Comparison of ENCODE assay signal across 9 mouse cellular contexts in the genomic region with DNA sequence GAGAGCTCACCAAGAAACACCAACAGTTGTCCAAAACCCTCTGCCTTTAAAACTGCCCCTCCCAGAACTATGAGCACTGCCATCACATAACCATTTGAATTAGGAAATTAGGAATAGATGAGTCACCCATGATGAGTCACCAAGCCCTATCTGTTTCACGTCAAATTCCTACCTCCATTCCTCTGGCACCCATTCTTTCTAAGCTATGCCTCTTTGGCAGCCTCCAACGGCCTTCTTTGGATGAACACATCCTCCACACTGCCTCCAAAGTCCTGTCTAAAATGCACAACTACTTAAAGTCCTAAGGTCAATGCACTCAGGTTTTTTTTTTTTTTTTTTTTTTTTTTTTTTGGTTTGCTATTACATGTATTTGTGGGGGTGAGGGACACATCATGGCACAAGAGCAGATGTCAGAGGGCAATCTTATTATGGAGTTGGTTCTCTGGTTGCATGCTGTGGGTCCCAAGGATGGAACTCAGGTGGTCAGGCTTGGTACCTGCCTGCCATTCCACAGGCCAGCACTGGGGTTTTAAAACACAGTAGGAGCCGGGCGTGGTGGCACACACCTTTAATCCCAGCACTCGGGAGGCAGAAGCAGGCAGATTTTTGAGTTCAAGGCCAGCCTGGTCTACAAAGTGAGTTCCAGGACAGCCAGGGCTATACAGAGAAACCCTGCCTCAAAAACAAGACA. TPM values are rescaled to one million over a fixed set of nuclear protein-coding genes. Genes with fewer than 3 reads are reported as not detected.
A peak's percentile ranks its signal among the peaks of the same experiment; 100 is the strongest.
DNase-seq lines count a peak whose midpoint lies in the region; ATAC-seq and TF ChIP-seq lines count a peak whose summit lies in the region.
"Had no signal": no experiment of that assay in that cellular context is flagged by ENCODE, and none has a peak within 500 bp of the region (broad histone marks: within the 10 kb centered on the region; RNA-seq: fewer than 3 reads in every experiment).

No protein-coding gene starts in this region.

- H3K9ac ChIP-seq in kidney, embryonic 16.5 days (replicated peaks; ENCODE audit: low read length) = no peak overlapping the region
- no peak overlapping the region for H3K9ac ChIP-seq in CH12.LX (ENCODE audit: insufficient read depth, low read depth)
- no peak overlapping the region for H3K9ac ChIP-seq in liver, embryonic 14.5 days (replicated peaks)
- no peak overlapping the region for H3K9ac ChIP-seq in hindbrain, postnatal 0 days (replicated peaks; ENCODE audit: low read length)
- H3K9ac ChIP-seq: embryonic facial prominence, embryonic 12.5 days had no signal

- no peak for TF ChIP-seq EP300 in CH12.LX (IDR thresholded peaks at IDR 0.05; ENCODE audit: low read length)
- TF ChIP-seq EP300 in liver, embryonic 14.5 days (IDR thresholded peaks at IDR 0.05; ENCODE audit: low read depth) = no peak

- no peak for TF ChIP-seq CTCF in CH12.LX (conservative IDR thresholded peaks at IDR 0.05 in 1 of 2, IDR thresholded peaks at IDR 0.05 in 1 of 2; ENCODE audit: low read depth in 2 of 2, low read length in 2 of 2)
- no peak for TF ChIP-seq CTCF in liver, embryonic 14.5 days (IDR thresholded peaks at IDR 0.05; ENCODE audit: low read depth)
- no peak for TF ChIP-seq CTCF in hindbrain, postnatal 0 days (IDR thresholded peaks at IDR 0.05; ENCODE audit: low read depth)

- H3K27me3 ChIP-seq in kidney, embryonic 16.5 days (ENCODE audit: insufficient read depth, low read length) = no peaks in the 10 kb centered on the region
- no peaks in the 10 kb centered on the region for H3K27me3 ChIP-seq in CH12.LX (replicated peaks)
- H3K27me3 ChIP-seq in liver, embryonic 14.5 days (ENCODE audit: control insufficient read depth, insufficient read depth, low read length) = no peaks in the 10 kb centered on the region
- H3K27me3 ChIP-seq in hindbrain, postnatal 0 days (ENCODE audit: insufficient read depth, low read length) = no peaks in the 10 kb centered on the region
- H3K27me3 ChIP-seq: embryonic facial prominence, embryonic 12.5 days had no signal

- no peak overlapping the region for H3K27ac ChIP-seq in kidney, embryonic 16.5 days (ENCODE audit: low read length)
- peak overlapping the region; percentile 75; the same call in 1 of the 2 replicates for H3K27ac ChIP-seq in CH12.LX (ENCODE audit: insufficient read depth, low read depth)
- peak overlapping the region; percentile 28; the same call in 1 of the 2 replicates for H3K27ac ChIP-seq in liver, embryonic 14.5 days
- H3K27ac ChIP-seq in hindbrain, postnatal 0 days = no peak overlapping the region
- H3K27ac ChIP-seq: embryonic facial prominence, embryonic 12.5 days had no signal

- no peak for ATAC-seq in kidney, embryonic 16.5 days (ENCODE audit: low FRiP score, low TSS enrichment)
- ATAC-seq in liver, embryonic 14.5 days (ENCODE audit: insufficient read depth) = no peak
- no peak for ATAC-seq in hindbrain, postnatal 0 days

- WGBS in kidney, embryonic 16.5 days = 86% methylated on average over 5 of the region's 5 CpGs
- WGBS in liver, embryonic 14.5 days (ENCODE audit: insufficient replicate concordance) = 58% methylated on average over 5 of the region's 5 CpGs
- WGBS in hindbrain, postnatal 0 days = 88% methylated on average over 5 of the region's 5 CpGs

- no peak for TF ChIP-seq POLR2A in CH12.LX (IDR thresholded peaks at IDR 0.05; ENCODE audit: low read depth, low read length)

- H3K36me3 ChIP-seq in kidney, embryonic 16.5 days (ENCODE audit: insufficient read depth, low read length) = peaks cover 3% of the 10 kb centered on the region; the same call in 1 of the 2 replicates
- peaks cover 0 to 5% of the 10 kb centered on the region in 2 experiments for H3K36me3 ChIP-seq in CH12.LX (replicated peaks in 1 of 2; ENCODE audit: control insufficient read depth in 1 of 2, insufficient read depth in 1 of 2, low read length in 1 of 2)
- H3K36me3 ChIP-seq in liver, embryonic 14.5 days (replicated peaks; ENCODE audit: control insufficient read depth, insufficient read depth, low read depth) = peaks cover 5% of the 10 kb centered on the region
- no peaks in the 10 kb centered on the region for H3K36me3 ChIP-seq in hindbrain, postnatal 0 days (ENCODE audit: insufficient read depth, low read length)

- DNase-seq in kidney, adult 9 months = peak; percentile 62
- peak; percentile 56 for DNase-seq in CH12.LX (ENCODE audit: extremely low read depth)
- peak; percentile 39 for DNase-seq in adrenal gland, postnatal 14 days
- no peak for DNase-seq in liver, embryonic 14.5 days (ENCODE audit: low read depth in 3 of 3, low spot score in 3 of 3)
- no peak for DNase-seq in ovary, postnatal 14 days (ENCODE audit: low spot score)
- DNase-seq in left cerebral cortex, postnatal 14 days (ENCODE audit: low spot score in 2 of 2) = no peak
- DNase-seq in hindbrain, postnatal 0 days (ENCODE audit: low spot score) = no peak

- H3K4me1 ChIP-seq in kidney, embryonic 16.5 days (ENCODE audit: insufficient read depth, low read length) = peaks cover 27% of the 10 kb centered on the region
- H3K4me1 ChIP-seq in CH12.LX (ENCODE audit: control insufficient read depth in 1 of 2, insufficient read depth in 2 of 2) = peaks cover 23 to 45% of the 10 kb centered on the region in 2 experiments
- H3K4me1 ChIP-seq in liver, embryonic 14.5 days (replicated peaks; ENCODE audit: control insufficient read depth in 2 of 2, insufficient read depth in 2 of 2, low read length in 1 of 2) = peaks cover 20 to 26% of the 10 kb centered on the region in 2 experiments
- peaks cover 4% of the 10 kb centered on the region; the same call in 1 of the 2 replicates for H3K4me1 ChIP-seq in hindbrain, postnatal 0 days (ENCODE audit: insufficient read depth, low read length)

- H3K4me3 ChIP-seq in kidney, embryonic 16.5 days (ENCODE audit: low read length) = no peak overlapping the region
- no peak overlapping the region for H3K4me3 ChIP-seq in CH12.LX (replicated peaks in 1 of 3; ENCODE audit: low read depth in 2 of 3, low read length in 2 of 3, poor library complexity in 1 of 3)
- H3K4me3 ChIP-seq in liver, embryonic 14.5 days (ENCODE audit: insufficient read depth in 1 of 2, low read depth in 2 of 2, low read length in 2 of 2) = no peak overlapping the region
- no peak overlapping the region for H3K4me3 ChIP-seq in hindbrain, postnatal 0 days (ENCODE audit: low read length)
- H3K4me3 ChIP-seq: embryonic facial prominence, embryonic 12.5 days had no signal

- peaks cover 2% of the 10 kb centered on the region; the same call in 1 of the 2 replicates for H3K9me3 ChIP-seq in kidney, embryonic 16.5 days (ENCODE audit: low read length)
- H3K9me3 ChIP-seq in CH12.LX (replicated peaks; ENCODE audit: low read length) = no peaks in the 10 kb centered on the region
- no peaks in the 10 kb centered on the region for H3K9me3 ChIP-seq in liver, embryonic 14.5 days (ENCODE audit: control insufficient read depth, low read length)
- H3K9me3 ChIP-seq in hindbrain, postnatal 0 days (ENCODE audit: low read length) = no peaks in the 10 kb centered on the region
- H3K9me3 ChIP-seq: embryonic facial prominence, embryonic 12.5 days had no signal

- H3K79me2 ChIP-seq in CH12.LX (replicated peaks; ENCODE audit: control insufficient read depth, extremely low read depth, insufficient read depth, poor library complexity, severe bottlenecking) = peaks cover 25% of the 10 kb centered on the region

- intact Hi-C loops in left cerebral cortex, postnatal 14 days (cut with DNase I) = no loop called here

- H3K4me2 ChIP-seq in kidney, embryonic 16.5 days (replicated peaks; ENCODE audit: low read depth, low read length) = no peak overlapping the region
- H3K4me2 ChIP-seq in CH12.LX (ENCODE audit: insufficient read depth, low read depth, poor library complexity, severe bottlenecking) = peak overlapping the region; percentile 79; the same call in 1 of the 2 replicates
- no peak overlapping the region; the same call in 1 of the 2 replicates for H3K4me2 ChIP-seq in liver, embryonic 14.5 days (ENCODE audit: low read depth)
- no peak overlapping the region for H3K4me2 ChIP-seq in hindbrain, postnatal 0 days (ENCODE audit: low read depth, low read length)
- H3K4me2 ChIP-seq: embryonic facial prominence, embryonic 12.5 days had no signal

- no peak for TF ChIP-seq RAD21 in CH12.LX (IDR thresholded peaks at IDR 0.05; ENCODE audit: low read depth, low read length)

- dilution Hi-C loops in CH12.LX (cut with MboI; ENCODE audit: extremely low pct_ligation_motif_present, extremely low pct_unique_long_range_greater_than_20kb, low sequenced_read_pairs) = no loop called here

- in situ Hi-C loops in CH12.LX (cut with MboI; ENCODE audit: low pct_ligation_motif_present, low pct_unique_long_range_greater_than_20kb, low sequenced_read_pairs) = loop anchor here (25.0 kb wide), 1 partner anchor 672 kb away; no protein-coding TSS in a partner anchor

TF ChIP-seq in CH12.LX, 34 proteins besides CTCF, POLR2A, EP300 and RAD21 (continues in another document):
- no peak for TF ChIP-seq POLR2AphosphoS2 (IDR thresholded peaks at IDR 0.05; ENCODE audit: low read depth, low read length)
- no peak for TF ChIP-seq UBTF (IDR thresholded peaks at IDR 0.05; ENCODE audit: low read depth, low read length)
- TF ChIP-seq ETS1 (conservative IDR thresholded peaks at IDR 0.05; ENCODE audit: low read depth, low read length) = peak; percentile 42
- no peak for TF ChIP-seq BHLHE40 (IDR thresholded peaks at IDR 0.05; ENCODE audit: low read depth, low read length)
- no peak for TF ChIP-seq MAZ (IDR thresholded peaks at IDR 0.05; ENCODE audit: low read depth, low read length)
- no peak for TF ChIP-seq MXI1 (IDR thresholded peaks at IDR 0.05; ENCODE audit: low read depth, low read length)
- TF ChIP-seq CHD2 (IDR thresholded peaks at IDR 0.05; ENCODE audit: low read length) = no peak
- no peak for TF ChIP-seq MAX (IDR thresholded peaks at IDR 0.05; ENCODE audit: low read length)
- TF ChIP-seq JUN (IDR thresholded peaks at IDR 0.05; ENCODE audit: insufficient read depth, low read depth, low read length) = peak; percentile 61
- peak; percentile 4; the same call in 1 of the 2 replicates for TF ChIP-seq NELFE (IDR thresholded peaks at IDR 0.05; ENCODE audit: low read depth, low read length)
- TF ChIP-seq CHD1 (IDR thresholded peaks at IDR 0.05; ENCODE audit: low read depth, low read length) = no peak
- no peak for TF ChIP-seq RCOR1 (conservative IDR thresholded peaks at IDR 0.05; ENCODE audit: low read depth, low read length)

RNA-seq across cellular contexts. Expression of a gene that starts 15.0 kb away (rescaled TPM):
- 8.4 and 11.7 TPM in 2 replicates for polyA plus RNA-seq in kidney, embryonic 16.5 days (2015; fragmentation: Nextera tagmentation; extraction: Ambion mirVana)
- total RNA-seq in CH12.LX (2012; rRNA removed) (49.9 and 59.9 TPM in 2 replicates), CH12.LX (2014; rRNA removed) (46.7 and 46.9 TPM in 2 replicates)
- polyA plus RNA-seq in CH12.LX (2012; ENCODE audit: insufficient read length, low read depth) = 59.1 and 73.0 TPM in 2 replicates
- total RNA-seq in adrenal gland, postnatal 14 days (2021) = 87.9 and 91.7 TPM in 2 replicates
- 11.7 and 14.8 TPM in 2 replicates for polyA plus RNA-seq in liver, embryonic 14.5 days (2012; rRNA removed)
- polyA plus RNA-seq in liver, embryonic 14.5 days (2014; fragmentation: Nextera tagmentation; extraction: Ambion mirVana) = 8.7 and 10.7 TPM in 2 replicates
- 10 to 100 TPM; 66.2 to 67.3 TPM for total RNA-seq in left cerebral cortex, postnatal 14 days (2021)
- total RNA-seq in hindbrain, postnatal 0 days (2014; rRNA removed) = 19.7 and 30.8 TPM in 2 replicates
- 7.0 and 7.1 TPM in 2 replicates for polyA plus RNA-seq in hindbrain, postnatal 0 days (2015; fragmentation: Nextera tagmentation; extraction: Ambion mirVana)

Comparison
In these comparisons a context has a peak if more than half of its experiments do, and no peak if none do; other contexts are left out.
1. DNase-seq: peak in kidney, adult 9 months (single experiment), CH12.LX (single experiment) and adrenal gland, postnatal 14 days (single experiment); none in liver, embryonic 14.5 days (0 of 3), ovary, postnatal 14 days (single experiment), left cerebral cortex, postnatal 14 days (0 of 2) and hindbrain, postnatal 0 days (single experiment).
2. H3K27ac ChIP-seq: peak in CH12.LX (single experiment) and liver, embryonic 14.5 days (single experiment); none in kidney, embryonic 16.5 days (single experiment) and hindbrain, postnatal 0 days (single experiment).